Mouse (Mus musculus) splenic B cell, adult 2 months (primary cell): ENCODE measurements around the gene Comt.

Source experiments
- DNase-seq: peaks from one replicate; pipeline ENCODE4 v3.0.0-alpha.2; 2011; ENCODE audit warnings: low read depth, low spot score
- H3K27me3 ChIP-seq: 2 replicates; pipeline ENCODE4 v1.6.1; 2012; ENCODE audit warnings: mild to moderate bottlenecking, low read length, moderate library complexity, mixed read lengths; ENCODE audit not compliant: control insufficient read depth, poor library complexity, insufficient read depth, severe bottlenecking
- H3K36me3 ChIP-seq: 2 replicates; pipeline ENCODE4 v1.6.1; 2012; ENCODE audit warnings: mild to moderate bottlenecking, low read length, moderate library complexity, mixed read lengths; ENCODE audit not compliant: control insufficient read depth, poor library complexity, insufficient read depth, severe bottlenecking

The Comt gene

GRCm38 (mm10) chr16:18453846-18454245 lies 27.2 kb upstream of the Comt start:
- peaks cover 2% of the 10 kb centered on the region; the same call in 1 of the 2 replicates for H3K36me3 ChIP-seq
- H3K27me3 ChIP-seq = no peaks in the 10 kb centered on the region
- DNase-seq = no peak

GRCm38 (mm10) chr16:18452361-18452862 lies 25.8 kb upstream of the Comt start:
- H3K36me3 ChIP-seq = no peaks in the 10 kb centered on the region; the same call in 1 of the 2 replicates
- no peaks in the 10 kb centered on the region for H3K27me3 ChIP-seq
- no peak for DNase-seq

- no peak for DNase-seq
- Histone ChIP-seq H3K36me3 (no peaks in the 10 kb centered on the region; the same call in 1 of the 2 replicates), H3K27me3 (no peaks in the 10 kb centered on the region)
These were observed 25.0 kb upstream of the Comt start for GRCm38 (mm10) chr16:18451486-18452181.

- no peaks in the 10 kb centered on the region for H3K27me3 ChIP-seq
- DNase-seq = no peak
These were observed 22.4 kb upstream of the Comt start for GRCm38 (mm10) chr16:18449005-18449404.

GRCm38 (mm10) chr16:18448104-18448503 lies 21.5 kb upstream of the Comt start:
- Histone ChIP-seq H3K27me3 (no peaks in the 10 kb centered on the region), H3K36me3 (no peaks in the 10 kb centered on the region; the same call in 1 of the 2 replicates)
- no peak for DNase-seq

More at GRCm38 (mm10) chr16:18449005-18449404, 22.4 kb upstream of the Comt start:
- no peaks in the 10 kb centered on the region; the same call in 1 of the 2 replicates for H3K36me3 ChIP-seq

- no peak for DNase-seq
- Histone ChIP-seq H3K27me3 (no peaks in the 10 kb centered on the region), H3K36me3 (no peaks in the 10 kb centered on the region; the same call in 1 of the 2 replicates)
These were observed 20.6 kb upstream of the Comt start for GRCm38 (mm10) chr16:18447243-18447642.

- DNase-seq = peak; percentile 88
- Histone ChIP-seq H3K36me3 (no peaks in the 10 kb centered on the region; the same call in 1 of the 2 replicates), H3K27me3 (no peaks in the 10 kb centered on the region)
These were observed 16.8 kb upstream of the Comt start for GRCm38 (mm10) chr16:18443385-18443841.

- Histone ChIP-seq H3K36me3 (no peaks in the 10 kb centered on the region; the same call in 1 of the 2 replicates), H3K27me3 (no peaks in the 10 kb centered on the region)
- no peak for DNase-seq
These were observed 9.5 kb upstream of the Comt start for GRCm38 (mm10) chr16:18436128-18436527.

GRCm38 (mm10) chr16:18433341-18433920 lies 6.8 kb upstream of the Comt start:
- no peaks in the 10 kb centered on the region for H3K36me3 ChIP-seq
- DNase-seq = no peak
- no peaks in the 10 kb centered on the region for H3K27me3 ChIP-seq

- DNase-seq = no peak
These were observed 4.1 kb upstream of the Comt start for GRCm38 (mm10) chr16:18430641-18431212.

GRCm38 (mm10) chr16:18429641-18430040 lies 3.0 kb upstream of the Comt start:
- H3K27me3 ChIP-seq = no peaks in the 10 kb centered on the region
- DNase-seq = no peak
- no peaks in the 10 kb centered on the region for H3K36me3 ChIP-seq

More at GRCm38 (mm10) chr16:18430641-18431212, 4.1 kb upstream of the Comt start:
- no peaks in the 10 kb centered on the region for H3K36me3 ChIP-seq
- H3K27me3 ChIP-seq = no peaks in the 10 kb centered on the region

GRCm38 (mm10) chr16:18428516-18429042 lies 1.9 kb upstream of the Comt start:
- H3K27me3 ChIP-seq = no peaks in the 10 kb centered on the region
- DNase-seq = no peak
- no peaks in the 10 kb centered on the region for H3K36me3 ChIP-seq

- Histone ChIP-seq H3K27me3 (no peaks in the 10 kb centered on the region), H3K36me3 (no peaks in the 10 kb centered on the region)
- no peak for DNase-seq
These were observed 1.4 kb upstream of the Comt start for GRCm38 (mm10) chr16:18428011-18428515.

- peak; percentile 76 for DNase-seq
- Histone ChIP-seq H3K36me3 (no peaks in the 10 kb centered on the region), H3K27me3 (no peaks in the 10 kb centered on the region)
These were observed 349 bp downstream of the Comt start, which contains the start of gene Txnrd2 for GRCm38 (mm10) chr16:18426215-18426791. Gene Txnrd2 (plus strand): TSS chr16:18426384.
